8 mouse cellular contexts compared by ENCODE assay signal in the genomic region with DNA sequence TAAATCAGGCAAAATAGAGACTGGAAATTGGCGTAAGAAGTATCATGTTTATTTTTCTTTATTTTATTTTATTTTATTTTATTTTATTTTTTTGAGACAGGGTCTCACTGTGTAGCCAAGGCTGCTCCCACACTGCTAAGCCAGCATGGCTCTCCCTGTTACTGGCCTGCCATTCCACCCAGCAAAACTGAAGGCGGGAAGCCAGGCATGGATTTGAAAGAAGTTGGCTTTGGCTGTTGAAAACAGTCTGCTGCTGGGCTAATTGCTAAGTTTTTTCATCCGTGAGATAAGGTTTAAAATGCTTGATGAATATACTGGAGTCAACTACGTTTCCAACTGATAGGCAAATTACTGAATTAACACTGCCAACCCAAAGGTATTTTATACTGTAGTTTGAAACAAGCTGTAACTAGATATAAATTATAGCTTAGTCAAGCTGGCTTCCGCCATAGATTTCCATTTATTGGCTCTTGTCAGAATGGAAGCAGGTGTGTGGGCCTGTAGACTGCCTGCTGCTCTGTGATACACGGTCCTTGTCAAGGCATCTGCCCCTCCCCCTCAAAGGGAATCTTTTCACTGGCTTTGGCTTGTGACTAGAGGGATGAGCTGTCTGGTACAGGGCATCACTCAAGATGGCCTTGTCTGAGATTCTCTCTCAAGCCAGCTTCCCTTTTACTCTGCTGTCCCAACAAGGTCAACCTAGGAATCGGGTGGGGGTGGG. TPM values are rescaled to one million over a fixed set of nuclear protein-coding genes. Genes with fewer than 3 reads are reported as not detected.
DNase-seq lines count a peak whose midpoint lies in the region; ATAC-seq and TF ChIP-seq lines count a peak whose summit lies in the region.
"Had no signal": no experiment of that assay in that cellular context is flagged by ENCODE, and none has a peak within 500 bp of the region (broad histone marks: within the 10 kb centered on the region; RNA-seq: fewer than 3 reads in every experiment).

No protein-coding gene starts in this region.

- intact Hi-C loops in left cerebral cortex, postnatal 25 days (cut with DNase I) = no loop called here

- no peaks in the 10 kb centered on the region for H3K27me3 ChIP-seq in lung, embryonic 15.5 days
- no peaks in the 10 kb centered on the region for H3K27me3 ChIP-seq in embryonic facial prominence, embryonic 10.5 days (replicated peaks; ENCODE audit: low read depth, poor library complexity, severe bottlenecking)
- no peaks in the 10 kb centered on the region for H3K27me3 ChIP-seq in hindbrain, postnatal 0 days (ENCODE audit: insufficient read depth, low read length)
- no peaks in the 10 kb centered on the region for H3K27me3 ChIP-seq in neural tube, embryonic 15.5 days (replicated peaks)

- no peak for DNase-seq in lung, adult 18-20 months
- no peak for DNase-seq in embryonic facial prominence, embryonic 10.5 days (ENCODE audit: low spot score)
- DNase-seq in hindbrain, postnatal 0 days (ENCODE audit: low spot score) = peak; percentile 64
- no peak for DNase-seq in kidney, adult 8-10 months
- DNase-seq in left cerebral cortex, postnatal 25 days (ENCODE audit: low spot score in 2 of 2) = no peak
- DNase-seq: kidney, adult 18-20 months had no signal

- no peaks in the 10 kb centered on the region for H3K36me3 ChIP-seq in lung, embryonic 15.5 days
- no peaks in the 10 kb centered on the region for H3K36me3 ChIP-seq in embryonic facial prominence, embryonic 10.5 days (replicated peaks)
- H3K36me3 ChIP-seq in hindbrain, postnatal 0 days (ENCODE audit: insufficient read depth, low read length) = no peaks in the 10 kb centered on the region
- H3K36me3 ChIP-seq in neural tube, embryonic 15.5 days = no peaks in the 10 kb centered on the region

- peak overlapping the region; percentile 88; the same call in 1 of the 2 replicates for H3K4me3 ChIP-seq in lung, embryonic 15.5 days
- peak overlapping the region; percentile 91 for H3K4me3 ChIP-seq in embryonic facial prominence, embryonic 10.5 days
- peak overlapping the region; percentile 86 for H3K4me3 ChIP-seq in hindbrain, postnatal 0 days (ENCODE audit: low read length)
- peak overlapping the region; percentile 74 for H3K4me3 ChIP-seq in neural tube, embryonic 15.5 days (replicated peaks)

- TF ChIP-seq CTCF in hindbrain, postnatal 0 days (IDR thresholded peaks at IDR 0.05; ENCODE audit: low read depth) = no peak

- 63% methylated on average over 7 of the region's 7 CpGs for WGBS in lung, embryonic 15.5 days
- 51% methylated on average over 7 of the region's 7 CpGs for WGBS in embryonic facial prominence, embryonic 10.5 days
- 24% methylated on average over 7 of the region's 7 CpGs for WGBS in hindbrain, postnatal 0 days
- 22% methylated on average over 7 of the region's 7 CpGs for WGBS in neural tube, embryonic 15.5 days

- H3K4me1 ChIP-seq in lung, embryonic 15.5 days = peaks cover 49% of the 10 kb centered on the region
- peaks cover 82% of the 10 kb centered on the region for H3K4me1 ChIP-seq in embryonic facial prominence, embryonic 10.5 days
- peaks cover 39% of the 10 kb centered on the region for H3K4me1 ChIP-seq in hindbrain, postnatal 0 days (ENCODE audit: insufficient read depth, low read length)
- H3K4me1 ChIP-seq in neural tube, embryonic 15.5 days = peaks cover 69% of the 10 kb centered on the region

- no peak overlapping the region for H3K9ac ChIP-seq in lung, embryonic 15.5 days
- 0 out of 2 replicates have a peak overlapping the region, but pooled peaks have one; percentile 19 for H3K9ac ChIP-seq in hindbrain, postnatal 0 days (replicated peaks; ENCODE audit: low read length)
- H3K9ac ChIP-seq in neural tube, embryonic 15.5 days (replicated peaks) = peak overlapping the region; percentile 81; the same call in 1 of the 2 replicates

- H3K27ac ChIP-seq in lung, embryonic 15.5 days = no peak overlapping the region
- peak overlapping the region; percentile 71 for H3K27ac ChIP-seq in embryonic facial prominence, embryonic 10.5 days (replicated peaks)
- peak overlapping the region; percentile 2; the same call in 1 of the 2 replicates for H3K27ac ChIP-seq in hindbrain, postnatal 0 days
- peak overlapping the region; percentile 90 for H3K27ac ChIP-seq in neural tube, embryonic 15.5 days (replicated peaks)

- H3K4me2 ChIP-seq in lung, embryonic 15.5 days = peak overlapping the region; percentile 76
- H3K4me2 ChIP-seq in hindbrain, postnatal 0 days (ENCODE audit: low read depth, low read length) = peak overlapping the region; percentile 88
- peak overlapping the region; percentile 86 for H3K4me2 ChIP-seq in neural tube, embryonic 15.5 days

- ATAC-seq in lung, embryonic 15.5 days (ENCODE audit: borderline replicate concordance, extremely low read depth, low FRiP score, low TSS enrichment) = no peak
- no peak for ATAC-seq in hindbrain, postnatal 0 days
- no peak for ATAC-seq in neural tube, embryonic 15.5 days (ENCODE audit: low FRiP score)

- no peaks in the 10 kb centered on the region for H3K9me3 ChIP-seq in lung, embryonic 15.5 days
- no peaks in the 10 kb centered on the region for H3K9me3 ChIP-seq in embryonic facial prominence, embryonic 10.5 days
- no peaks in the 10 kb centered on the region for H3K9me3 ChIP-seq in hindbrain, postnatal 0 days (ENCODE audit: low read length)
- no peaks in the 10 kb centered on the region for H3K9me3 ChIP-seq in neural tube, embryonic 15.5 days (replicated peaks)

RNA-seq across cellular contexts. Expression of gene Cemip2, which starts 3.1 kb away (rescaled TPM):
- polyA plus RNA-seq in lung, embryonic 15.5 days (2015; fragmentation: Nextera tagmentation; extraction: Ambion mirVana) = 29.4 and 32.3 TPM in 2 replicates
- 61.4 and 71.0 TPM in 2 replicates for polyA plus RNA-seq in embryonic facial prominence, embryonic 10.5 days (2016; fragmentation: Nextera tagmentation; extraction: Ambion mirVana)
- total RNA-seq in hindbrain, postnatal 0 days (2014; rRNA removed) = 25.1 and 26.2 TPM in 2 replicates
- 11.7 TPM in 2 replicates for polyA plus RNA-seq in hindbrain, postnatal 0 days (2015; fragmentation: Nextera tagmentation; extraction: Ambion mirVana)
- 16.0 and 16.9 TPM in 2 replicates for polyA plus RNA-seq in neural tube, embryonic 15.5 days (2015; fragmentation: Nextera tagmentation; extraction: Ambion mirVana)
- total RNA-seq in left cerebral cortex, postnatal 25 days (2021) = 10 to 100 TPM; 12.9 to 13.8 TPM
